Mouse (Mus musculus): Measurements from ENCODE around the gene Mettl6. TPM values are rescaled to one million over a fixed set of nuclear protein-coding genes. Genes with fewer than 3 reads are reported as not detected.

Mettl6 gene
- polyA plus RNA-seq, 1 experiment from 2014 or later: 50.4 TPM

GRCm38 (mm10) chr14:31431789-31432330 lies 63.0 kb downstream of the Mettl6 start:
- Histone ChIP-seq H3K9ac (ENCODE audit: low read length) (no peak overlapping the region), H3K4me2 (ENCODE audit: low read depth, low read length) (peak overlapping the region; percentile 24; the same call in 1 of the 2 replicates), H3K9me3 (replicated peaks; ENCODE audit: control insufficient read depth, low read length) (no peaks in the 10 kb centered on the region), H3K27me3 (ENCODE audit: control insufficient read depth, insufficient read depth, low read length) (no peaks in the 10 kb centered on the region), H3K36me3 (ENCODE audit: control insufficient read depth, insufficient read depth, low read length) (no peaks in the 10 kb centered on the region), H3K4me3 (replicated peaks; ENCODE audit: low read length) (no peak overlapping the region), H3K27ac (ENCODE audit: low read length) (peak overlapping the region; percentile 38; the same call in 1 of the 2 replicates), H3K4me1 (ENCODE audit: control insufficient read depth, insufficient read depth, low read length) (peaks cover 26% of the 10 kb centered on the region)
- no peak for ATAC-seq (ENCODE audit: insufficient read depth, low FRiP score)
- 72% methylated on average over 3 of the region's 3 CpGs for WGBS

GRCm38 (mm10) chr14:31429004-31429395 lies 65.8 kb downstream of the Mettl6 start:
- H3K4me3 ChIP-seq (replicated peaks; ENCODE audit: low read length): no peak overlapping the region
- peak overlapping the region; percentile 74 for H3K27ac ChIP-seq (ENCODE audit: low read length)
- ATAC-seq (ENCODE audit: insufficient read depth, low FRiP score): no peak
- H3K9me3 ChIP-seq (replicated peaks; ENCODE audit: control insufficient read depth, low read length): no peaks in the 10 kb centered on the region
- H3K36me3 ChIP-seq (ENCODE audit: control insufficient read depth, insufficient read depth, low read length): no peaks in the 10 kb centered on the region
- no peaks in the 10 kb centered on the region for H3K27me3 ChIP-seq (ENCODE audit: control insufficient read depth, insufficient read depth, low read length)
- 20% methylated on average over 5 of the region's 5 CpGs for WGBS
- peaks cover 24% of the 10 kb centered on the region for H3K4me1 ChIP-seq (ENCODE audit: control insufficient read depth, insufficient read depth, low read length)
- 0 out of 2 replicates have a peak overlapping the region, but pooled peaks have one; percentile 13 for H3K9ac ChIP-seq (ENCODE audit: low read length)
- H3K4me2 ChIP-seq (ENCODE audit: low read depth, low read length): peak overlapping the region; percentile 34

- peak; percentile 38; the same call in 1 of the 2 replicates for ATAC-seq (ENCODE audit: insufficient read depth, low FRiP score)
- H3K4me2 ChIP-seq (ENCODE audit: low read depth, low read length): peak overlapping the region; percentile 34
- no peak overlapping the region for H3K4me3 ChIP-seq (replicated peaks; ENCODE audit: low read length)
- 36% methylated on average over 15 of the region's 15 CpGs for WGBS
- peaks cover 24% of the 10 kb centered on the region for H3K4me1 ChIP-seq (ENCODE audit: control insufficient read depth, insufficient read depth, low read length)
- no peaks in the 10 kb centered on the region for H3K9me3 ChIP-seq (replicated peaks; ENCODE audit: control insufficient read depth, low read length)
- peak overlapping the region; percentile 74 for H3K27ac ChIP-seq (ENCODE audit: low read length)
- H3K9ac ChIP-seq (ENCODE audit: low read length): 0 out of 2 replicates have a peak overlapping the region, but pooled peaks have one; percentile 13
- no peaks in the 10 kb centered on the region for H3K27me3 ChIP-seq (ENCODE audit: control insufficient read depth, insufficient read depth, low read length)
- no peaks in the 10 kb centered on the region for H3K36me3 ChIP-seq (ENCODE audit: control insufficient read depth, insufficient read depth, low read length)
Observed at GRCm38 (mm10) chr14:31428211-31429003, 66.4 kb downstream of the Mettl6 start.

Other genes starting within 250 kb of the Mettl6 start
- 9.5 and 12.7 TPM in 2 replicates for gene Phf7, start 243.7 kb downstream of the Mettl6 start, polyA plus RNA-seq (2015; fragmentation: Nextera tagmentation; extraction: Ambion mirVana)
- gene Bap1, start 243.6 kb downstream of the Mettl6 start, polyA plus RNA-seq (2015; fragmentation: Nextera tagmentation; extraction: Ambion mirVana): 64.1 and 69.0 TPM in 2 replicates
- 4.9 TPM in 2 replicates for gene Dnah1, start 171.1 kb downstream of the Mettl6 start, polyA plus RNA-seq (2015; fragmentation: Nextera tagmentation; extraction: Ambion mirVana)
- 35.7 and 37.7 TPM in 2 replicates for gene Capn7, start 158.4 kb downstream of the Mettl6 start, polyA plus RNA-seq (2015; fragmentation: Nextera tagmentation; extraction: Ambion mirVana)
- 19.5 and 20.0 TPM in 2 replicates for gene Sh3bp5, start 59.0 kb downstream of the Mettl6 start, polyA plus RNA-seq (2015; fragmentation: Nextera tagmentation; extraction: Ambion mirVana)
- 21.2 and 24.7 TPM in 2 replicates for gene Eaf1, start 641 bp downstream of the Mettl6 start, polyA plus RNA-seq (2015; fragmentation: Nextera tagmentation; extraction: Ambion mirVana)
- 0.81 and 2.1 TPM in 2 replicates for gene Colq, start 96.3 kb upstream of the Mettl6 start, polyA plus RNA-seq (2015; fragmentation: Nextera tagmentation; extraction: Ambion mirVana)
- 0.77 and 1.5 TPM in 2 replicates for gene Gm49387, start 145.8 kb upstream of the Mettl6 start, polyA plus RNA-seq (2015; fragmentation: Nextera tagmentation; extraction: Ambion mirVana)
- gene Btd, start 146.0 kb upstream of the Mettl6 start, polyA plus RNA-seq (2015; fragmentation: Nextera tagmentation; extraction: Ambion mirVana): 29.0 and 31.8 TPM in 2 replicates
- 12.5 and 13.1 TPM in 2 replicates for gene Hacl1, start 146.2 kb upstream of the Mettl6 start, polyA plus RNA-seq (2015; fragmentation: Nextera tagmentation; extraction: Ambion mirVana)

Measured in stomach, embryonic 16.5 days (tissue).